Mouse (Mus musculus): ENCODE measurements around the gene Rpl26.
A peak's percentile ranks its signal among the peaks of the same experiment; 100 is the strongest.

Rpl26 gene

GRCm38 (mm10) chr11:68901351-68902046 is at the start of gene Rpl26:
Gene Rpl26 (plus strand): TSS chr11:68901583.
- DNase-seq (ENCODE audit: low spot score), result peak; percentile 99

DNA sequence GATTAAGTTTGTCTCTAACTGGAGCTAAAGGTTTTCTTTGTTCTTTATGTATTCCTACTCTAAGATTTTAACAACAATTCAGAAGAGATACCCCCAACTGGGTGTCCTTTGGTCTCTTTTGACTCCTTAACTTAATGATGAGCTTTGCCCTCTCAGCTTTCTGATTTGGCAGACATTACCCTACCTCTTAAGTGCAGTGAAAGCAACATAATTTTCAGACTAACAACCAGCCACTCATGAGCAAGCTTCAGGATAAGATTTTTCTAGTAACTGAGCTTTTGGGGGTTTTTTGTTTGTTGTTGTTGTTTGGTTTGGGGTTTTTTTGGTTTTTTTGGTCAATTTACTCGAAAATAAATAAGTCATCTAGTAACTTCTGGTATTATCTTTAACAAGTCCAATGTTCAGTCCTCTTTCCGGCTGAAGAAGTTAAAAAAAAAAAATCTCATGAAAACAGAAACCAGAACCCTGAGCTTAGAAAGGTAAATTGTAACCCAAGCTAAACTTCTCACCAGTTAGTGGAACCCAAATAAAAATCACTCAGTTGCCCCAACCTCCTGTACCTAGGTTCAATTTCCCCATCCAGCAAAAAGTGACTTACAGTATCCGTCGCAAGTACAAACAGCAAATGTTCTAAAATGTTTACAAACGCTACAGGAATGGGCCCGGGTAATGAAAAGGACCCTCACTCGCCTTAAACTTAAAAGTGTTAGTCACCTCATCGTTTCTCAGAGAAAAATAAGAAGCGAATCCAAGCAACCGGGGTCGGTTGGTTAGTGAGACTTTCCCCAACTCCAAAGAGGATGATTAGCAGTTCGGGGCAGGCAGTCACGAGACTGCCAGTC is 49.5 kb upstream of the Rpl26 start:
- DNase-seq (ENCODE audit: low spot score), result no peak

GRCm38 (mm10) chr11:68852486-68852901 is 48.9 kb upstream of the Rpl26 start:
- DNase-seq (ENCODE audit: low spot score), result peak; percentile 50

GRCm38 (mm10) chr11:68852932-68853409 is 48.4 kb upstream of the Rpl26 start:
- DNase-seq (ENCODE audit: low spot score), result peak; percentile 100

GRCm38 (mm10) chr11:68853611-68854401 is 47.6 kb upstream of the Rpl26 start:
- no peak for DNase-seq (ENCODE audit: low spot score)

DNA sequence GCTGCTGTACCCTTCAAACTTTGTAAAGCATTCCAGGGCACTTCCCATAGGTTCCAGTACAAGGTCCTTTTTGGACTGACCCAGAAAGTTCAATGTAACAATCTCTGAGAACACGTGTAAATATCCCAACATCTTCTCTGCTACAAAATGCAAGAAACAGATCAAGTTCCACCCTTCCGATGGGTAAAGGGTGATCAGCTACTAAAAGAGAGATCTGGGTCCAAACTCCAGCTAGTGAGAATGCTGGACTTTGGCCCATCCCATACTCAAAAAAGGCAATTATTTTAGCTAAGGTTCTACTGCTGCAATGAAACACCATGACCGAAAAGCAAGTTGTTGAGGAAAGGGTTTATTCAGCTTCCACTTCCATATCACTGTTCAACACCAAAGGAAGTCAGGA is 46.8 kb upstream of the Rpl26 start:
- DNase-seq (ENCODE audit: low spot score), result no peak

DNA sequence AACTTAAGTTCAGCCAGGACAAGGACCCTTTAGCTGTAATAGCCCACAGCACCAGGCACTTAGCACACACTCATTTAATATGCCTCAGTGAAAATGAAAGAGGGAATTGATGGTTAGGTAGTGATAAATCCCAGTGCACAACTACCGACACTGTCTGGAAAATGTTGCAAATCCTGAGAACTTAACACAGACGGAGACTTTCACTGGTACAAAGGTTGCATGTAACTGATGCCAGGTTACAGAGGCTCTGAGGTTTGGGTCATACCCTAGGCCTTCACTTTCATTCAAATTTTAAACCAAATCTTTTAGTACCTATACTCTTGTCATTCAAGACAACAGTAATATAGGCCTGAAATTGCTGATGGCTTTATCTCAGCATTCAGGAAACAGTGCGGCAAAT is 44.1 kb upstream of the Rpl26 start:
- DNase-seq (ENCODE audit: low spot score), result no peak

GRCm38 (mm10) chr11:68859943-68860593 is 41.3 kb upstream of the Rpl26 start:
- no peak for DNase-seq (ENCODE audit: low spot score)

DNA sequence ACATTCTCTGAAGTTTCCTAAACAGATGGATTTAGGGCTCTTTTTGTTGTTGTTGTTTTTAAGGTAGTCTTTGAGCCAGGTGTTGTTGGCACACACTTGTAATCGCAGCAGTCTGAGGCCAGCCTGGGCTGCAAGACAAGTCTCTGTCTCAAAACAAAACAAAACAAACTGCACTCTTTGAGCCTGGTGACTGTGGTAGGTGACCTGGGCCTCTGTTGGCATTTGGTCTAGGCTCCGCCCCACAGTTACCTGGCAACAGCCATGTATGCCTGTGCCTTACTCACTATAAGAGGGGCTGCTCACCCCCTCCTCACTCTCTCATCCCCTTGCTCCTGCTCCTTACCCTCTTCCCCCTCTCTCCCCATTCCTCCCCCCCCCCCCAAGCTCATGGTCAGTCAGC is 39.1 kb upstream of the Rpl26 start:
- DNase-seq (ENCODE audit: low spot score), result no peak

DNA sequence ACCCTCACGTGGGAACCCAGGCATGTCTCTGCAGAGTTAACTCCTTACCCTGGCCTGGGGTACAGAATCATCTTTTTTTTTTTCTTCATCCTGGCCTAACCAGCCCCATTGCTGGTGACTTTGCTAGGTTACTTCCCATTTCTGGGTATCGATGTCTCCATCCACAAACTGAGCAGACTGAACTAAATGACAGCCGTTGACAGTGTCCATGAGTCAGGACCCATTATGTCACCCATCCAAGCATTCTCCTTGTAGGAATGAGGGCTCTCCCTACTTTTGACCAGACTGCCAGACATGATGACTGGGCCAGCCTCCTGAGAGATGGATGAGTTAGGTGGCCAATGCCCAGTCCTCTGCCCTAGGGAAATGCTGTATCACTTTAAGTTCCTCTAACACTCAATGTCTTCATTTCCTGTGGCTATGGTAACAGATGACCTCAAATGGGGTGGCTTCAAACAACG is 37.7 kb upstream of the Rpl26 start:
- no peak for DNase-seq (ENCODE audit: low spot score)

DNA sequence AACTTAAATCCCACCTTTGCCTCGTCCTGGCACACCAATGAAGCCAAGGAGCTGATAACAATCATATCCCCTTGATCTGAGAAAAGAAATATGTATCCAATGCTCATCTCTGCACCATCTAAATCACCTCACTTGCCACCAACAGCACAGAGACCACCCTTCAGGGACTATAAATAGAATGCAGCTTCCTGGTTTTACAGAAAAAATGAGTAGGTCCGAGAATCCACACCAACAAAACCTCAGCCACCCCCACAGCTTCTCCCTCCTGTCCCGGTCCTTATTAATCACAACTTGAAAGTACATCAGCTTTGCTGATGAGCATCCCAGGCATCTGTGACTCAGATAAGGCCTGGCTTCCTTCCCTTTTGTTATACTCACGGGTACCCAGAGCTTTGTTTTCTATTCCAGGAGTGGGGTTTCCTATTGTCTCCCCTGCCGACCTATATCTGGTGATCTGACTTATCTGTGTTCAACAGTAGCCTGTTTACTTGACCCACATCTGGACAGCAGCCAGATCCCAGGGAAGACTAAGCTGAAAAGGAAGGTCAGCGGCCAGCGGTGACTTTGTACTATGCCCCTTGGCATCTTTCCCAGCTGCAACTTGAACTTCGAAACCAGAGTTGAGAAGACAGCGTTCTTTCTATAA is 36.7 kb upstream of the Rpl26 start:
- peak; percentile 7 for DNase-seq (ENCODE audit: low spot score)

DNA sequence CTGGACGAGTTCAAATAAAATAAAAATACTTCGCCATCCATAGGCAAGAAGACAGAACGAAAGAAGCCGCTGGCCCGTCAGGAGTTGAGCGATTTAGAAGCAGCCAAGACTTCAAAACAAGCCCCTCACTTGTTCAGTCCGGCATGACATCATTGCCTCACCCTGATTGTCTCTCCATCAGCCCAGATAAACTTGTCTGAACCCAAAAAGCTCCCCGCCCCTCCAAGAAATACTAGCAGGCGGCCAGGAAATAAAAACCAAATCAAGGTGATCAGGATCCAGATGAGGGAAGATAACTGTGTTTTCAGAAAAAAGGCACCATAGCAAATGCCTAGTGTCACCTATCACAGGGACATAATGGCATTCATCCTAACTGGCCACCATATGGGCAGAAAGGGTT is 30.1 kb upstream of the Rpl26 start:
- DNase-seq (ENCODE audit: low spot score), result no peak

GRCm38 (mm10) chr11:68871748-68872147 is 29.6 kb upstream of the Rpl26 start, which contains the start of gene Ndel1:
Gene Ndel1 (minus strand): TSS chr11:68871858.
- peak; percentile 12 for DNase-seq (ENCODE audit: low spot score)

DNA sequence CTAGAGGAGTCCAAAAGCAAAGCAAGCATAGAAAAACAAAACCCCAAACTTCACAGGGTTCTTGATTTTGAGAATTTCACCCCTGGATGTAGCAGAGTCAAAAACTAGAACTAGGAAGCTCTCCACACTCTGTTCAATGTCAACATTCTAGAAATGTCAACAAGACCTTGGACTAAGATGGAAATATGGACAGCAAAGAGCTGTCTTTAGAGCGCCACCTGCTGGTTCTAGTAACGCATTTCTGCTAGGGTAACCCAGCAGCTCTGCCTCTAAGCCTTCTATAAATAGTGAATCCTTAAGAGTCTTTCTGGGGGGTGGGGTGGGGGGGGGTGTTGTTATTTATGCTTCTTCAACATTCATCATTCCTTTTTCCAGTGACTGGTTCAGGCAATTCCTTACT is 26.5 kb upstream of the Rpl26 start:
- DNase-seq (ENCODE audit: low spot score), result peak; percentile 89

GRCm38 (mm10) chr11:68878811-68879210 is 22.6 kb upstream of the Rpl26 start:
- DNase-seq (ENCODE audit: low spot score), result no peak

GRCm38 (mm10) chr11:68882107-68882506 is 19.3 kb upstream of the Rpl26 start:
- no peak for DNase-seq (ENCODE audit: low spot score)

DNA sequence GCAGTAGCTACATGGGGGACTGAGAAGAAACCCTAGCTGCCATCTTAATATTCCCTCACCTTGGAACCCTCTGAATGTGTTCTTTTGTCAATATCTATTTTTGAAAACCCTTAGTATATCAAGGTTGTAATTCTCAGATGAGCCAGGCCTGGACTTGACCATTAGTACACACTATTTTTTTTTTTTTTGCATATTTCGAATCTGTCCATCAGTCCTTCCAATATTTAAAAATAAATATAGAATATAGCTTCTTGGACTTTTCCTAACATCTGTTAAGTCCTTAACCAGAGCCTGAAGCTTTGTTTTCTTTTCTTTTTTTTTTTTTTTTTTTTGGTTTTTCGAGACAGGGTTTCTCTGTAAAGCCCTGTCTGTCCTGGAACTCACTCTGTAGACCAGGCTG is 17.5 kb upstream of the Rpl26 start:
- no peak for DNase-seq (ENCODE audit: low spot score)

DNA sequence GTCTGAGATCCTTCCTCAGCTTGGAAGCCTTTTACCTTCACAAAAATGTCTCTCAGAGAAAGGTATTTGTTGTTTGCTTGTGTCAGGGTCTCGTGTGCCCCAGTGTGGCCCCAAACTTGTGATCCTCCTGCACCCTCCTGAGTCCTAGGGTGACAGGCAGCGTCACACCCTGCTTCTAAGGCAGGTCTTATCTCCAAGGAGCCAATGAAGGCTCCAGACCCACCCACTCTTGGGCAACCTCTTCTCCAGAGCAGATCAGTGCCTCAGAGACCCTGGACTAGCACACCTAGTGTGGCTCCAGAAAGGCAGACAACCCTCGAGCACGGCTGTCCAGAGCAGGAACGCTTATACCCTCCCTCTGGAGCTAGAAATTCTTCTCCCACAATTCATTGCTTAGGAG is 17.0 kb upstream of the Rpl26 start:
- DNase-seq (ENCODE audit: low spot score), result no peak

DNA sequence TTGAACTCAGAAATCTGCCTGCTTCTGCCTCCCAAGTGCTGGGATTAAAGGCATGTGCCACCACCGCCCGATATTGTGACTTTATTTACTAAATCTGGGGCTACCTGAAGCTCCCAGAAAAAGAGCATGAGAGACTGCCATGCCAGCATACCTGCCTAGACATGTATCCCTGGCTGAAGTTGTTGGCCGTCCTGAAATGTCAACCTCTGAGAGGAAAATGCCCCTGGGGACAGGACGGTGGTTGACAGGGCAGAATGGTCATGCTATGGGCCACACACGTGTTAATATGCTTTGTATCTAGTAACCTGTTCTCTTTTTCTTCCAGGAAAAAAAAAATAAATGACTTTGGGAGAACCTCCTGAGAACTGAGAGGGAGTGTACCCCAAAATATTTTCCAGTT is 15.3 kb upstream of the Rpl26 start:
- DNase-seq (ENCODE audit: low spot score), result no peak

DNA sequence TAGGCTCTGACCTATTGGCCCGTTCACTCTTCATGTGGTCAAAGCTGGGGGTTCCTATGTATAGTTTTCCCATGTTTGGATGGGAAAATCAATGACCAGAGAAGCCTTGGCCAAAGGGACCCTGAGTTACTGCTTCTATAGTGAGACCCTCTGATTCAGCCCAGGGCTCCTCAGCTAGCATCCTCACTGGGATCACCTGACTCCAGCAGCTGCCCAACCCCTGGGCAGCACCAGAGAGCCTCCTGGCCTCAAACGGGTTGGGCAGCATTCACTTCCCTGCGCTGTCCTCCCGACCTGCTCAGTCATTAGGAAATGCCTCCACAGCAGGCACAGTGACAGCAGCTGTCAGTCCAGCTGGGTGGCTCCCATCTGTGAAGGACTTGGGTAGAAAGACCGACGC is 13.1 kb upstream of the Rpl26 start, which contains the start of gene Rnf222:
Gene Rnf222, plus strand, starts transcription at position 301 of the 400 bp plus-strand sequence.
- no peak for DNase-seq (ENCODE audit: low spot score)

- no peak for DNase-seq (ENCODE audit: low spot score)
These were observed 12.7 kb upstream of the Rpl26 start for GRCm38 (mm10) chr11:68888653-68889052.

Measured in embryo, embryonic 10.5 days (tissue).